Mouse (Mus musculus) lung, postnatal 25 days (tissue): ENCODE data around the gene Crls1.

Source experiments
- DNase-seq: peaks from one replicate; pipeline ENCODE4 v3.0.0; 2022; ENCODE audit warnings: low spot score

Gene Crls1

GRCm38 (mm10) chr2:132846407-132847358 is at the start of gene Crls1:
Gene Crls1, plus strand, starts transcription at chr2:132846666.
- DNase-seq: peak; percentile 95

GRCm38 (mm10) chr2:132802976-132803375 is 43.5 kb upstream of the Crls1 start:
- no peak for DNase-seq

GRCm38 (mm10) chr2:132815608-132816314 is 30.7 kb upstream of the Crls1 start, which contains the start of the genes Trmt6 and Mcm8:
Gene Trmt6, minus strand, starts transcription at chr2:132816055.
Gene Mcm8, plus strand, starts transcription at chr2:132816141.
- DNase-seq: peak; percentile 94

- no peak for DNase-seq
These were observed 5.4 kb upstream of the Crls1 start for GRCm38 (mm10) chr2:132841071-132841470.

GRCm38 (mm10) chr2:132847581-132847980 is 1.1 kb downstream of the Crls1 start:
- DNase-seq: no peak

- DNase-seq: no peak
These were observed 1.9 kb downstream of the Crls1 start for GRCm38 (mm10) chr2:132848361-132848760.

- no peak for DNase-seq
These were observed 2.7 kb downstream of the Crls1 start for GRCm38 (mm10) chr2:132849141-132849540.

GRCm38 (mm10) chr2:132853051-132853450 is 6.6 kb downstream of the Crls1 start:
- DNase-seq: no peak

GRCm38 (mm10) chr2:132856333-132856732 is 9.9 kb downstream of the Crls1 start:
- DNase-seq: no peak

- no peak for DNase-seq
These were observed 14.0 kb downstream of the Crls1 start for GRCm38 (mm10) chr2:132860435-132860834.

- no peak for DNase-seq
These were observed 15.0 kb downstream of the Crls1 start for GRCm38 (mm10) chr2:132861456-132861855.

- no peak for DNase-seq
These were observed 16.9 kb downstream of the Crls1 start for GRCm38 (mm10) chr2:132863325-132863724.

- DNase-seq: no peak
These were observed 21.1 kb downstream of the Crls1 start for GRCm38 (mm10) chr2:132867521-132867920.

GRCm38 (mm10) chr2:132869682-132870081 is 23.2 kb downstream of the Crls1 start:
- no peak for DNase-seq

GRCm38 (mm10) chr2:132870286-132870685 is 23.8 kb downstream of the Crls1 start:
- DNase-seq: no peak

- no peak for DNase-seq
These were observed 25.2 kb downstream of the Crls1 start for GRCm38 (mm10) chr2:132871663-132872062.

GRCm38 (mm10) chr2:132873657-132874326 is 27.3 kb downstream of the Crls1 start:
- no peak for DNase-seq

GRCm38 (mm10) chr2:132876991-132877390 is 30.5 kb downstream of the Crls1 start:
- no peak for DNase-seq

GRCm38 (mm10) chr2:132879261-132880044 is 33.0 kb downstream of the Crls1 start:
- no peak for DNase-seq

GRCm38 (mm10) chr2:132880844-132881645 is 34.6 kb downstream of the Crls1 start, which contains the start of gene Lrrn4:
Gene Lrrn4, minus strand, starts transcription at chr2:132880891.
- no peak for DNase-seq
